Mouse (Mus musculus) adrenal gland, adult 2 months (tissue): ENCODE results near the gene Lmcd1. TPM values are rescaled to one million over a fixed set of nuclear protein-coding genes. Genes with fewer than 3 reads are reported as not detected.
"Not testable (repeated sequence)": the region's sequence is repeated elsewhere in the genome, so short reads cannot be mapped to it uniquely, and the experiment has no call there.

Source experiments
- DNase-seq: peaks from one replicate; pipeline ENCODE4 v3.0.0; 2021
- long read RNA-seq: library from polyadenylated mRNA; stranded (forward); transcript quantifications from one replicate; pipeline ENCODE4 v2.0.0, GENCODE M21; 2021
- polyA plus RNA-seq: library from polyadenylated mRNA; depleted of rRNA; stranded (reverse); fragments of >200 nt; gene quantifications from 2 replicates; pipeline ENCODE4 v1.2.3, GENCODE M21; 2012; rRNA removed
- total RNA-seq, 2 experiments: library from RNA; stranded (reverse); gene quantifications; 2 replicates each; pipeline ENCODE4 v1.2.3; 2021

Gene Lmcd1
- 10 to 100 TPM in 1 of 2 experiments, 1 to 10 TPM in 1; 8.3 to 10.5 TPM for total RNA-seq
- polyA plus RNA-seq = 6.4 and 8.1 TPM in 2 replicates
- long read RNA-seq, transcript Lmcd1-201 (6 exons, 1,730 nt) = major isoform, 7 of 9 reads
- long read RNA-seq, partial matches to known transcripts = 2 of 9 reads
- long read RNA-seq, other reads (novel, unspliced or antisense) = 0 of 9 reads

DNA sequence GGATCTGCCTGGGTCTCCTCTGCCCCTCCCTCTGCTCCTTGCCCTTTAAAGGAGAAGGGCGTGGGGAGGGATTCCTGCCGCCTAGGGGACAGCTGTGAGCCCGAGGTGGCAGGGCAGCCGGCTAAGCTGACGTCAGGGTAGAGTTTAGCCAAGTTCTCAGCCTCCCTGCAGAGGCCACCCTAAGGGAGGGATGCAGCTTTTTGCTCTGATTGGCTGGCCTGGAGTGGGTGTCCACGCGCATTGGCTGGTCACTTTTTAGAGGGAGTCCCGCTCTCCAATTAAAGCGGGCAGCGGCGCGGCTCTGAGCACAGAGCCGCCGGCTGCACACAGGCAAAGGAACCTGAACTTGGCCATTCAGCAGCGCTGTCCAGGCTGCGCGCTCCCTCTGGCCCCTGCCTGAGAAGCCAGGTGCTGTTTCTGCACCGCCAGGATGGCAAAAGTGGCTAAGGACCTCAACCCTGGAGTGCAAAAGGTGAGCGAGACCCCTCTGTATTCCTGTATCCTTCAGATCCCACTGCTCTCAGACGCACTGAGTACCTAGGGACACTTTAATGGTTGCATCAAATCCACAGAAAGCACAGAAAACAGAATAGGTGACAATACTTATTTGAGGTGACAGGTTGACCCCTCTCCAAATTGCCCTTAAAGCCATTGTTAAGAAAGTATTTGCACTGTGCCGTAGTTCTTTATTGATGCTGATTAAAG is at the start of gene Lmcd1:
Lmcd1 (plus strand) TSS at position 258 of the 705 bp plus-strand sequence.
- peak; percentile 95 for DNase-seq

DNA sequence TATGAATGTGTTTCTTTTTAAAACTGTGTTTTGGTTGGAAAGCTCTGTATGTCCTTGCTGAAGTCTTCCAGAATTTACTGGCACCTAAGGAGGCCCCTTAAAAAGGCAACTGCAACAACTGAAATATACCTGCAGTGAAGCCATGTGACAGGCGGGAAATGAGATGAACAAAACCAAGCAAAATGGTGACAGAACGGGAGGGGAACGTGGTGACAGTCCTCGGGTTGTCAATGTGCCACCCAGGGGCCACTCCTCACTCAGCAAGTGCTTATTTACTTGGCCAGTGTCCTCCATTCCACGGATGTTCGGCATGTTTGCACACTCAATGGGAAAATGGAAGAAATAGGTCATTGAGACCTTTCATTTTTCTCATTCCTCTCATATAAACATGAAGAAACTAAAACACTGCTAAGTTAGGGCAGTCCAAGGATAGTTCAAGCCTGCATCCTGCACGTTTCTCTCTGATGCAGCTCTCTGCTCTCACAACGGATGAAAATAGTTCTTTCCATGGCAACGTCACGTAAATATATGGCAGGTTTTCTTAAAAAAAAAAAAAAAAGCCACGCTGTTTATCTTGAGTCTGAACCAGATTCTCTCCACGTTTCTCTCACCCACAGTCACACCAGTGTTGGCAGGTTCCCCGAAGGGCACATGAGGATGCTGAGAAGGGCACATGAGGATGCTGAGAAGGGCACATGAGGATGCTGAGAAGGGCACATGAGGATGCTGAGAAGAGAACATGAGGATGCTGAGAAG is 49.5 kb upstream of the Lmcd1 start:
- DNase-seq = no peak

DNA sequence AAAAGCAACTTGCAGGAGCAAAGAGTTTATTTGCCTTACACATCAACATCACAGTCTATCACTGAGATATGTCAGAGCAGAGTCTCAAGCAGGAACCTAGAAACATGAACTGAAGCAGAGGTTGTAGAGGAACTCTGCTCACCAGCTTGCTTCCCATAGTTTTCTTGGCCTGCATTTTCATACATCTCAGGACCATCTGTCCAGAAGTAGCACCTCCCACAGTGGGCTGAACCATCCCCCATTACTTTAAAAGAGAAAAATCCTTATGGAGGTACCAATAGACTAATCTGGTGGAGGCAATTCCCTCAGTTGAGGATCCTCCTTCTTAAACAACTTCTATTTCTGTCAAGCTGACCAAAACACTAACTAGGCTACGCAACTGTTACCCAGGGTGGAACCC is 36.8 kb upstream of the Lmcd1 start:
- DNase-seq = no peak

DNA sequence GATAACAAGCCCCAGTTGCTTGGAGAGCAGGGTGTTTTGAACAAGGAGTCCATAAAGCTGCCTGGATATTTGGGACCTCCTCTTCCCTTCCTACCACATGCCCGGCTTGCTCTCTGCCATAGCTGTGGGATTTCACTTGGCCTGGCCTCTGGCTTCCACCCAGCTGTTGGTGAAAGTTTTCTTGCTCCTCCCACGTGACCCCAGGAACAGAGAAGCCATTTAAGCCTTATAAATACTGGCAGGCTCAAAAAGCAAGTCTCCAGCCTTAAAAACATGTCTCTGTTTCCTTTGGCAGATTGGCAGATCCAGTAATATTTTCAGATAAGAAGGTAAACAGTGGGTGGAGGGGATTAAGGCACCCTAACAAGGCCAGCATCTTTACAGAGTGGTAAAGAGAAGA is 31.3 kb upstream of the Lmcd1 start:
- peak; percentile 6 for DNase-seq

DNA sequence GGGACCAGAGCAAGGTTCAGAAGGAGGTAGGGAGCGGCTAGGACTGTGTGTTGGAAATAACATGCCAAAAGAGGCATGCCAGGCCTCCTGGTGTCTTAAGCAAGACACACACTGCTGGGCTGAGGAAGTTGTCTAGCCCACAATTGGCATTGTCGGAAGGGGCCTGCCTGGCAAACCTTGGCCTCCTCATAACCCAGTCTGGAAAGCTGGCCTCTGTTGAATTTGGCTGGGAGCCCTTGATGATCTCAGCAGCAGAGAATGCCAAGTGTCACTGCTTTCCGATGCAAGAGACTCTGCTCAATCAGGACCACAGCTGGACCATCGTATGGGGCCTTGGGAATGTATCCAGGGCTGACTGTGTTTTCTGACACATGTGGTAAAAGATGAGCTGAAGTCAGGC is 27.9 kb upstream of the Lmcd1 start:
- DNase-seq = peak; percentile 96

DNA sequence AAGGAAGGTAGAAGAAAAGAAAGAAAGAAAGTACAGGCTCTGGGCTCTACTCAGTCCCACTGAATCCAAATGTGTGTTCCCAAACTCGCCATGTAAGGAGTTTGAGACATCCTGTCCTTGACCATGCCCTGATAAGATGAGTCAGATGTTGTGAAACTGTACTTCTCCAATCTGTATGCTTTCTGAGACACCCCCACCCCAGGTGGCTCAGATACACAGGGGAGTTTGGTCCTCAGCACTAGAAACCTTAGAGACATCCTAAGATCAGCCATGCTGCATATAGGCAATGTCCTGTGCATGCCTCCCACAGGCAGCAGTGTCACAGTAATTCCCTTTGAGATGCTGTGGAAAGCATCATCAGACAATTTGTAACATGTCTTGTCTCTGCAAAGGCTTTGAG is 26.9 kb upstream of the Lmcd1 start:
- peak; percentile 58 for DNase-seq

DNA sequence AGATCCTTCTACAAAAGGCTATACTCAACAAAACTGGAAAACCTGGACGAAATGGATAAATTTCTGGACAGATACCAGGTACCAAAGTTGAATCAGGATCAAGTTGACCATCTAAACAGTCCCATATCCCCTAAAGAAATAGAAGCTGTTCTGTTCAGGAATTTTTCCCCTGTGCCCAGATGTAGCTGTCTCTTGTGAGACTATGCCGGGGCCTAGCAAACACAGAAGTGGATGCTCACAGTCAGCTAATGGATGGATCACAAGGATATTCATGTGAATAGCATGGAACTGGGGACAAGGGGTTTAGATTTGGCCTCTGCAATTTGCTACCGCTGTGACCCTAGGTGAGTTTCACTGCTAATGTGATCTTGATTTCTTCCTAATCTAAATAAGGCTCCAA is 19.6 kb upstream of the Lmcd1 start:
- not testable (repeated sequence) for DNase-seq

DNA sequence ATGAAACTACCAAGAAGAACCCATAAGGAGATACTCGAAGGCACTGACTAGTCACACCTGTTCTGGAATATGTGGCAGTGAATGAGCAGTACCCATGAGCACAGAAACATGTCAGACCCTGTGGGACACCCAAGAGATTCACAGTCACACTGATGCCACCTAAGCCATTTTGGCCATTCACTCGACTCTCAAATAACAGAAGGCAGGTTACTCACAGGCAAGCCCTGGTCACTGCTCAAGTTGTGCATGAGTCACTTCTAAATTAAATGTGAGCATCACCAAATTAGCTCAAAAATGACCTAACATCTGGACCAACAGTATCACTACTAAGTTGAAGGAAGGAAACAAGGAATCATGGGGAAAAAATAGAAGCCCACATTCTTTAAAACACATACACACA is 18.6 kb upstream of the Lmcd1 start:
- no peak for DNase-seq

DNA sequence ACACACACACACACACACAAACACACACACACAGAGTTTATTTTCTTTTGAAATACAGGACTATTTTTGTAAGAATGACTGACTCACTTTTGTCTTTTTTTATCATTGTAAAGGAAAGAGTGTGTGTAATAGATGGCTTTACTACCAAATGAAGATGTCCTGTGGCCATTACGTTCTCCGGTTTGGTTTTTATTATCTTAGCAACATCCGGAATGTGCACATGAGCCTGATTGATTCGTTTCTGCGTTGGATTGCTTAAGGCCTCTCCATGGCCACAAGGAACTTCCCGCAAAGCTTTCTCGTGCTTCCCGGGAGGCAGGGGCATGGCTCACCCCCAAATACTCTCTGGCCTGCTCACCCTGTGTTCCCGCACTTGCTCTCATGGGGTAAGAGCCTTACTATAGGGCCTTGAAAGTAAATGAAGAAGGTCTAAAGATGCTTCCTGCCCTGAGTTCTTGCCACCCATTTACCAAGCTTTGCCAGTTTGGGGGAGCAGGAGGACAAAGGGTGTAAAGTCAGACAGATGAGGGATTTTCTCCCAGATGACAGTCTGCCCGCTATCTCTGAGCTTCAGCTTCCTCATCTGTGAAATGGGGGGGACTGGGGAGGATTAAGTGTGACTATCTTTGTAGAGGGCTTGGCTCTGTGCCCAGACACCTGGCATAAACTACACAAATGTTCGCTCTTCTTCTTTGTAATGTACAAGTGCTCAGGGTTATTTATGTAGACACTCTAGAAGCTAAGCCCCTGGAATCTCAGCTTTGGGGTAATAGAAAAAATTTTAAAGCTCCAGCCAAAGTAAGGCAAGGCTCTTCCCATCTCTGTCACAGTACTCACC is 18.0 kb upstream of the Lmcd1 start:
- peak; percentile 23 for DNase-seq

DNA sequence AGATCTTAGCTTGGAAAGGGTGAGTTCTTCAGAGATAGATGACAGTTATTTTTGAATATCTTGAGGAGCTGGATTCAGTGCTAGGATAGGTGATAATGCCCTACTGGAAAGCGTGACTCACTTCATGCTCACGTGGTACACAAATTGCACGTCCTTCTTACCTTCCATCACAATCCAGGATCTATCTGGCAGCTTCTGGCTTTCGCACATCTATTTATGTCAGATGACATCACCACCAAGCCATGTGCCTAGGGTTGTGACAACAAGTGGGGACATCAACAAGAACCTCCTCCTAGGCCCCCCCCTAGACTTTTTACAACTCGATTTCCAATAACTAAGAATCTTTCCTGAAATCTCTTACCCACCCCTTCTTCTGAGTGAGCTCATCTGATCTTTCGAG is 17.0 kb upstream of the Lmcd1 start:
- no peak for DNase-seq

DNA sequence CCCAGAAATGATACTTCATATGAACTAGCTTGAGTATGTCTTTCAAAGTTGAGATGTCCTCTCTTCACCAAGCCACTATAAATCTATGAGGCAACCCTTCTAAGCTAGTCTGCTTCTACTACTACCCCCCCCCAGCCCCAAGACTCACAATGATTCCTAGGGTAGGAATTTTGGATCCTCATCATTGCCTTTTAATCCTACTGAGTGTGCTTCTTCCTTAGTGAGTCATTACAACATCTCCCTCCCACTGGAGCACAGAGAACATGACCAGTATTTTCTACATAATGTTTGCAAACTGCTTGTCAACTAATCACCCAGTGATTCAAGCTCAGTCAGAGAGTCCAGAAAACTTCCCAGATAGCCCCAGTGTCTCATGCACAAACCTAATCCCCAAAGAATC is 12.5 kb upstream of the Lmcd1 start:
- DNase-seq = no peak

DNA sequence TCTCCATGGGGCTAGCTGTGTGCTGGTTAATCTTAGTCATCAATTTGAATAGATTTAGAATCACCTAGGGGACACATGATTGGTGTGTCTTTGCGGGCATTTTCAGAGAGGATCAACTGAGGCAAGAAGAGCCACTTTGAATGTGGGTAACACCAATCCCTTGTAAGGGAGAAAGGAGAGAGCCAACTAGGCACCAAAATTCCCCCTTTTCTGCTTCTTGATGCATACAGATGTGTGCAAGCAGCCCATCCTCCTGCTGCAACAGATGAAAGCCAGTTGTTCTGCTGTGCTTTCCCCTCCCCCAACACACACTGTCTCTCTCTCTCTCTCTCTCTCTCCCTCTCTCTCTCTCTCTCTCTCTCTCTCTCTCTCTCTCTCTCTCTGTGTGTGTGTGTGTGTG is 9.2 kb upstream of the Lmcd1 start:
- no peak for DNase-seq

DNA sequence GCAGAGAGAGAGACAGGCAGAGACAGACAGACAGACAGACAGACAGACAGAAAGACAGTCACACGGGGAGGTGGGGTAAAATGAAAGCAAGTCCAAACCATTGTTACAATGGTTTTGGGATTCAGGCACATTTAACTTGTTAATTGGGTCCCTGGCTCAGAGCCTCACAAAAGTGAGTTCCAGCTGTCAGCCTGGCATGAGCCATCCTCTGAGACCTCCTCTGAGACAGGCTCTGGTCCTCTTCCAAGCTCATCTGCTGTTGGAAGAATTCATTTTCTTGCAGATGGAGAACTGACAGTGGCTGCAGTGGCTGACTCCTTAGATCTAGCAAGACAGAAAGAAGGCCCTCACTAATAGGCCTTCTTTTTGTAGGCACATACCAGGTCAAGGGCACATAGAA is 6.9 kb upstream of the Lmcd1 start:
- no peak for DNase-seq

DNA sequence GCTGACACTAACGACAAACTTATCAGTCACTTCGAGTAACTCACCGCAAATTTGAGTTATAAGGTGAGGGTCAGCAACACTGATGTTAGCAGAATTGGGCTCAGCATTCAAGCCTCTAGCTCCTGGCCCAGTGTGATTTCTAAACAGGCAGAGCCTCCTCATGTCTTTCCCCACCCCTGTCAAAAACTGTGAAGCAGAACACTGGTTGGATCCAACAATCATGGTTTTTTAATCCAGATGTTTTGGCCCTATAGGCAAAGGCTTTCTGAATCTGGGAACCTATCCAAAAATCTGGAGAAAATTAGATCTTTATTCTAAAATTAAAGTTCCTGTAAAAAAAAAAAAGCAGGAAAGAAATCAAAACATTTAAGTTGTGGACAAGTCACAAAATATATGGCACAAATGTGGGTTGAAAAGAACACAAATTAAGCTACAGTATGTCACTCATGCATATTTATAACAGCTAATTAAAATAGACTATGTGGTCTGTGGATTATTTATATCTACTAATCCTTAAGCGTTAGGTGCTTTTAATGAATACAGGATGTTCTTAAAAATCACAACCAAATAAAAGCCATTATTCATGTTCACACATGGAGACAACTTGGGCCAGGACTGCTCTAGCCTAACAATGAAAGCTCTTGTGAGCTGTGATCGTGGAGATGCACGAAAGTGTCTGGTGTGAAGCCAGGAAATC is 5.7 kb upstream of the Lmcd1 start:
- no peak for DNase-seq

DNA sequence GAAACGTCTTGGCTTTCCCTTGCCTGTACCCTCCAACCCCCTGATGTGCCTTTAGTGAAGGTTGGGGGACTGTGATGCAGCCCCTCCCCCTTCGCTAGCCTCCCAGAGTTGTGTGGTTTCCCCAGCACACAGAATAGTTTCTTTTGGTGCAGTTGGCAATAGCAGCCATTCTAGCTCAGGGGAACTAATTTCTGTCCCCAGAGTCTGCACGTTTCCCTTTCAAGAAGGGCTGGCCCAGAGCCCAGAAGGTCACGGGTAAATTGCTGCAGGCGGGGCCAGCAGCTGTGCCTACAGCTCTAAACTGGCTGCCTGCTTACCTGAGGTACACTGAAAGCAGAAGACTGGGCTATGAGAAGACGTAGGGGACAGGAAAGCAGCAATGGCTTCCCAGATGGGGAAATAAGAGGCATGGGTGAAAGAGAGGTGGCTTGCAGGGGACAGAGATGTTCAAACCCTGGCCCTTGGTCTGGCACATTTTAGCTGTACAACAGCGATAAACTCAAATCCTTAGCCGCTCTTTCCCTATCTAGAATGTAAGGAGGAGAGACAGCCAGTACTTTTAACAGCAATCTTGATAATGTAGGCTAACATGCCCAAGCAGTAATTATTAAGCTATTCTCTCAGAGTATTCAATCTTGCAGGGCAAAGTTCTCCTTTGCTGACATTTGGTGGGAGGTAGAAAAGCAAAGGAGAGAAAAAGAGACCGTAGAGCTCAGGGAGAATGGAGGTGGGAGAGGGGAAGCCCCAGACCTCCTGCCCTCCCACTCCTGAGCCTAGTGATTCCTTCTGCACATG is 900 bp downstream of the Lmcd1 start:
- peak; percentile 89 for DNase-seq

DNA sequence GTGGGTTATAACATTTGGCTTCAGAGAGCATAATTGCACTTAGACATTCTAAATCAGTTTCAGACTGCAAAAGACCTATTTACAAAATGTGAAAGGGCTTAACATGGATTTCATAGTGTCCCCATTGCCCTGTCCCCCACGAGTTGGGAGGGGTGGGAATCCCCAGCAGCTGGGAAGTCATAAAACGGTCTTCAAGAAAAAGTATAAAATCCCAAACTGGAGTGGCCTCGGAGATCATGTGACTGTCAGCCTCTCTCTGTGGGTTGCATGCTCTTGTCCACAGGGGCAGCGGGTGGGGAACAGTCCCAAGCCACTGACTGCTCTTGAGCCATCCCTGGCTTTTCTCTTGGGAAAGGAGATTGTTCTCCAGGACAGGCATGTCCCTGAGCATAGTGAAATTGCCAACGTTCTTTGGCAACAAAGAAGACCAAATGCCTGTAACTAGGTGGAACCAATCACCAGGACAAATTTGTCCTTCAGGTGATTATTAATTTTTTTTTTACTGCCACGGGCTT is 2.2 kb downstream of the Lmcd1 start:
- DNase-seq = no peak

DNA sequence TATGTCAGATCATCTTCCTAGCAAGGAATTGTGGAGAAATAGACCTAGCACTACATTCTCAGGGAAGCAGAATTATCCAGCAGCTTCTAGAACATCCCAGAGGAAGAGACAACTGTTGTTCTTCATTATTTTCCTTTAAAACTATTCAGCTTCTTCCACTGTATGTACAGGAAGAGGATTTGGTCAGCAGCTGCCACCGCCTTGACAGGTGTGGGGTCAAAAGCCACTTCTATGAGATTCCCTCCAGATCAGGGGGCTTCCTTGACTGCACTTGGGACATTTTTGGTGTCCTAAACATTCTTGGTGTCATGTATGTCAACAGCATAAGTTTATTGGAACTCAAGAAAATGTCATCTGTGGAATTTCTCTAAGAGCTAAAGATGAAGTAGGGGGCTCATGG is 5.2 kb downstream of the Lmcd1 start:
- no peak for DNase-seq

DNA sequence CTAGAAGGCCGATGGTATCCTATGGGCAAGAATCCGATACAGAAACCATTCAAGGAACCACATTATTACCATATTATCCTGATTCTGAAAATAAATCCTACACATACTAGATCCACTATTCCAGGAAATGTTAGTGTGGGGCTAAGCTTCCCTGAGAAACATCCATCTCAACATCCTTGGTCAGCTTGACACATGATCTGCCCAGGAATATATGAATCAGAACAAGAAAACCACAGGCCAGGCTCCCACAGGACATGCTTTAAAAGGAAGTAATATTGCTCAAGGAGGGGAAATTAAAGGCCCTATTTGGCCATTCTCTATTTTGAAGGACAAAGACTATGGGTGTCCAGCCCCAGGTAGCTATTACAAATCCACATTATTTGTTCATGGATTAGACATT is 6.6 kb downstream of the Lmcd1 start:
- no peak for DNase-seq

DNA sequence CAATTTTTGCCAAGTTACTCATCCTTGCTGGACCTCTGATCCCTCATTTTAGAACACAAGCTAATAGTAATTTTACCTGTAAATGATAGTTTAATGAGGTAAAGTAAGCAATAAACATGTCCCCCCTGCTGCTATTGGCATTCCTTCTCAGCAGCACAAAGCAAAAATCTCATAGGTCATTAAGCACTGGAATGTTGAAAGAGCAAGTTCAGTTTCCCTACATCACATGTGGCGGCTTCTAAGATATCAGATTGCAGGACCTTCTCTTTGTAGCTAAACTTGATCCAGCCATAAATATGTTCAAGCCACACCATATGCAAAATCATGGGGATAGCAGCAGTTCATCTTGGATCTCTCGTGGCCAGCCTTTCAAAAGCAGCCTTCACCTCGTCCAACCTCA is 7.4 kb downstream of the Lmcd1 start:
- no peak for DNase-seq

DNA sequence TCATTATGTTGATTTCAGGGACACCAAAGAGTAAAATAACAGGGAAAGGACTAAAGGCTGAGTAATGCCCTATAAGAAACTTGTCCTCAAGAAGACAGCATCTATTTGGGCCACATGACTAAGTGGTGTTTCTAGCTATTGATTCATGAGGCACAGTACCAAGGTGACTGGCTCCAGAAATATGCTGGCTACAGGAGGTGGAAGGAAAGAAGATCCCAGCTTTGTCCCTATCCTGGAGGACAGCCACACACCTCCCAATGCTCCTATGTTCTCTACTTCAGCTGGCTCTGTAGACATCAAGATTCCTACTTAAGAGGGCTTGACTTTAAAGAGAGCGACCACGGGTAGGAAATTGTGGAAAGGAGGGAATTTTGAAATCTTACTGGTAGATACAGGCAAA is 8.4 kb downstream of the Lmcd1 start:
- peak; percentile 24 for DNase-seq

DNA sequence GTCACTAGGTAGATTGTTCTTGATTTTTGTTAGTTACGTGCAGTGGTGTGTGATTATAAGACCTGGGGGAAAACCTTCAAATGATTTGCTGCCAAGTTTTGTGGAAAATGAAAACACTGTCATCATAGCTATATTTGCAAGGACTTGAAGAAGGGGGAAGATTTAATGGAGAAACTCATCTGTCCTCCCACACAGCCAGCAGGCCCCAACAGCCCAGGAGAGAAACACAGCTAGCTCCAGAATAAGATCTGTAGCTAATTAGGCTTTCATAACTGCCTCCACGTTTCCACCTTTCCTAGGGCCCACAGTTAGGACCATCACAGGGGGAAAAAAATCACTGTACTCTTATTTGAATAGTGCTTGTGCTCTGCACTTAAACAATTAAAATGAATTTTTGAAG is 10.5 kb downstream of the Lmcd1 start:
- no peak for DNase-seq
